11 mouse cellular contexts compared by ENCODE assay signal in genomic region chr1:90424066-90424821, GRCm38 (mm10).
DNase-seq lines count a peak whose midpoint lies in the region; ATAC-seq and TF ChIP-seq lines count a peak whose summit lies in the region.
"Had no signal": no experiment of that assay in that cellular context is flagged by ENCODE, and none has a peak within 500 bp of the region (broad histone marks: within the 10 kb centered on the region; RNA-seq: fewer than 3 reads in every experiment).

No protein-coding gene starts in this region.

- in situ Hi-C loops in ES-E14 (cut with MboI; ENCODE audit: low sequenced_read_pairs in 2 of 2, unreplicated experiment in 2 of 2): no loop called here

- intact Hi-C loops in gastrocnemius, postnatal 14 days (cut with DNase I; ENCODE audit: low total_unique reads): no loop called here

- H3K27me3 ChIP-seq in forebrain, embryonic 12.5 days: no peaks in the 10 kb centered on the region
- H3K27me3 ChIP-seq in forebrain, embryonic 14.5 days (replicated peaks; ENCODE audit: control insufficient read depth, insufficient read depth, low read length): no peaks in the 10 kb centered on the region

- H3K36me3 ChIP-seq in forebrain, embryonic 12.5 days (replicated peaks): no peaks in the 10 kb centered on the region
- H3K36me3 ChIP-seq in forebrain, embryonic 14.5 days (ENCODE audit: control insufficient read depth, insufficient read depth, low read length): no peaks in the 10 kb centered on the region
- H3K36me3 ChIP-seq in ES-E14 (ENCODE audit: control insufficient read depth, insufficient read depth, low read length, poor library complexity, severe bottlenecking): no peaks in the 10 kb centered on the region

- H3K4me3 ChIP-seq in forebrain, embryonic 12.5 days (replicated peaks): no peak overlapping the region
- H3K4me3 ChIP-seq in forebrain, embryonic 14.5 days (ENCODE audit: low read depth, low read length): no peak overlapping the region
- H3K4me3 ChIP-seq in ES-E14 (ENCODE audit: insufficient read depth in 1 of 2, low read depth in 1 of 2, low read length in 2 of 2, poor library complexity in 1 of 2, severe bottlenecking in 1 of 2): no peak overlapping the region

- peak; percentile 33; the same call in 1 of the 2 replicates for ATAC-seq in forebrain, embryonic 12.5 days (ENCODE audit: low FRiP score)
- no peak for ATAC-seq in forebrain, embryonic 14.5 days
- ATAC-seq: forebrain, postnatal 0 days had no signal

- peaks cover 5% of the 10 kb centered on the region; the same call in 1 of the 2 replicates for H3K9me3 ChIP-seq in forebrain, embryonic 12.5 days
- H3K9me3 ChIP-seq in forebrain, embryonic 14.5 days (replicated peaks; ENCODE audit: control insufficient read depth, low read length): no peaks in the 10 kb centered on the region
- no peaks in the 10 kb centered on the region for H3K9me3 ChIP-seq in ES-E14 (ENCODE audit: control insufficient read depth, insufficient read depth, low read depth, low read length)

- H3K4me2 ChIP-seq in forebrain, embryonic 12.5 days: peak overlapping the region; percentile 9; the same call in 1 of the 2 replicates
- no peak overlapping the region for H3K4me2 ChIP-seq in forebrain, embryonic 14.5 days (ENCODE audit: low read length)
- H3K4me2 ChIP-seq: lung, embryonic 14.5 days had no signal

- 14% methylated on average over 13 of the region's 13 CpGs for WGBS in forebrain, embryonic 12.5 days
- 15% methylated on average over 13 of the region's 13 CpGs for WGBS in forebrain, embryonic 14.5 days

- H3K27ac ChIP-seq in forebrain, embryonic 12.5 days: no peak overlapping the region
- H3K27ac ChIP-seq in forebrain, embryonic 14.5 days (ENCODE audit: low read depth, low read length): no peak overlapping the region
- H3K27ac ChIP-seq in ES-E14 (ENCODE audit: insufficient read depth, low read depth, low read length, poor library complexity, severe bottlenecking): no peak overlapping the region

- no peak overlapping the region for H3K9ac ChIP-seq in forebrain, embryonic 12.5 days
- H3K9ac ChIP-seq in forebrain, embryonic 14.5 days (ENCODE audit: low read length): no peak overlapping the region
- no peak overlapping the region for H3K9ac ChIP-seq in ES-E14 (ENCODE audit: insufficient read depth, low read depth, low read length, poor library complexity, severe bottlenecking)
- H3K9ac ChIP-seq: forebrain, postnatal 0 days; lung, embryonic 14.5 days had no signal

- H3K4me1 ChIP-seq in forebrain, embryonic 12.5 days: peaks cover 10% of the 10 kb centered on the region
- H3K4me1 ChIP-seq in forebrain, embryonic 14.5 days (ENCODE audit: control insufficient read depth, insufficient read depth, low read length): peaks cover 2% of the 10 kb centered on the region; the same call in 1 of the 2 replicates
- peaks cover 1 to 13% of the 10 kb centered on the region in 2 experiments; a peak in 2 of 4 replicates for H3K4me1 ChIP-seq in ES-E14 (ENCODE audit: control insufficient read depth in 2 of 2, insufficient read depth in 2 of 2, low read length in 2 of 2, poor library complexity in 1 of 2)

- no peak for DNase-seq in forebrain, embryonic 14.5 days (ENCODE audit: low spot score)
- DNase-seq in ES-E14 (ENCODE audit: low read depth, low spot score): peak; percentile 64
- peak; percentile 62 for DNase-seq in gastrocnemius, postnatal 14 days
- peak; percentile 39 to 75 for DNase-seq in kidney, postnatal 25 days
- DNase-seq in layer of hippocampus, adult 9-11 months: no peak
- no peak for DNase-seq in thymus, postnatal 0 days (ENCODE audit: low spot score)
- no peak for DNase-seq in right cerebral cortex, postnatal 10 days (ENCODE audit: low spot score in 2 of 2)
- DNase-seq: cerebellum, adult 2 months; forebrain, postnatal 0 days; lung, embryonic 14.5 days had no signal

TF ChIP-seq in ES-E14, 5 proteins besides CTCF, POLR2A, EP300 and RAD21:
- TF ChIP-seq ZNF384 (IDR thresholded peaks at IDR 0.05; ENCODE audit: low read depth, low read length): no peak
- no peak for TF ChIP-seq ZC3H11A (IDR thresholded peaks at IDR 0.05; ENCODE audit: borderline replicate concordance, low read depth, low read length)
- TF ChIP-seq MAFK (IDR thresholded peaks at IDR 0.05; ENCODE audit: insufficient read depth, low read depth, low read length): no peak
- TF ChIP-seq CHD2 (IDR thresholded peaks at IDR 0.05; ENCODE audit: low read depth, low read length): no peak
- no peak for TF ChIP-seq HCFC1 (IDR thresholded peaks at IDR 0.05; ENCODE audit: borderline replicate concordance, insufficient read depth, low read length)
TF ChIP-seq in ES-E14: peak in this region for 0.

Comparison
In these comparisons a context has a peak if more than half of its experiments do, and no peak if none do; other contexts are left out.
1. DNase-seq: peak in ES-E14 (single experiment), gastrocnemius, postnatal 14 days (single experiment) and kidney, postnatal 25 days (2 of 2); none in forebrain, embryonic 14.5 days (single experiment), layer of hippocampus, adult 9-11 months (single experiment), thymus, postnatal 0 days (single experiment) and right cerebral cortex, postnatal 10 days (0 of 2).